Mouse (Mus musculus) E14TG2a.4 (cell line): Measurements from ENCODE around the gene Spsb1.

Experiments used
- CTCF ChIP-seq: conservative IDR thresholded peaks from 2 replicates; pipeline ENCODE4 v1.5.1; 2014; ENCODE audit warnings: low read length
- POU5F1 ChIP-seq: IDR thresholded peaks from 2 replicates; pipeline ENCODE4 v1.6.1; 2014; ENCODE audit warnings: low read length, borderline replicate concordance

DNA sequence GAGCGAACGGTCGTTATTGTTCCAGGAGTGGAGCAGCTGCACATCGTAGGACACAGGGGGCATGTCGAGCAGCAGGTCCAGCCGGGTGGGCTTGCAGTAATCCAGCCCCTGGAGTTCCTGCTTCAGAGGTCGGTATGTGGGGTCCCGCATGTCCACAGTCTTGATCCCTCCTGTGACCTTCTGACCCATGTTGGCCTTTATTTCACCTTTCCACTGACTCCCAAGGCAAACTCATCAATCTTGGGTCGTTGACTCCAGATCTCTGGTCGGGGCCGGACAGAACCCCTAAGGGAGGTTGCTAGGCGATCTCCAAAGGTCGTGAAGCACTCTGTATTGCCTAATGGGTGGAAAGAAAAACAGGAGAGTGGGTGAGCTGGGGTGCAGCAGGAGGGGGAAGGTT lies 47.9 kb downstream of the Spsb1 start:
- TF ChIP-seq CTCF (no peak), POU5F1 (no peak)
